ENCODE assay signal across 13 mouse cellular contexts in the genomic region with DNA sequence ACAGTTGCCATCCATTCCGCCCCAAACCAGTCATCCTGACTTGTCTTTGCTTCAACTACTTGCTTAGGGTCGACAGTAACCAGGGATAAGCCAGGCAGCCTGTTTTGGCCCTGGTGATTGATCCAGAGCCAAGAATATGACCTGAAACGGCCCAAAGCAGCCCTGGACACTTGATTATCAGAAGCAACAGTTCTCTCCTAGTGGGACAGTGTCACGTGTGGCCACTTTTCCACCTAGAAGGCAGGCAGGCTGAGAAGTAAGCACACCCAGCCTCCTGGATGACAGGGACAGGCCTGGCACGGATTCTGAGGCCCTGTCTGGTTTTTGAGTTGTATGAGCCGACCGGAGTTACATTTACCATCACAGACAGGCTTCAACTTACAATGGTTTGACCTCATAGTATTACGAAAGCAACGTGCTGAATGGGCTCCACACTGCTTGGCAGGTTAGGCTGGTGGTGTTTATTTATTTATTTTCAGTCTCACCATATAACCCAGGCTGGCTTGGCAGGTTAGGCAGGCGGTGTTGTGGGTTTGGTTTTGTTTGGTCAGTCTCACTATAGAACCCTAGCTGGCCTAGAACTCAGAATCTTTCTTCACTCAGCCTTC. TPM values are rescaled to one million over a fixed set of nuclear protein-coding genes. Genes with fewer than 3 reads are reported as not detected.
DNase-seq lines count a peak whose midpoint lies in the region; ATAC-seq and TF ChIP-seq lines count a peak whose summit lies in the region.
"Had no signal": no experiment of that assay in that cellular context is flagged by ENCODE, and none has a peak within 500 bp of the region (broad histone marks: within the 10 kb centered on the region; RNA-seq: fewer than 3 reads in every experiment).

No protein-coding gene starts in this region.

- 43% methylated on average over 10 of the region's 10 CpGs for WGBS in heart, adult 2 months
- 66% methylated on average over 10 of the region's 10 CpGs for WGBS in heart, embryonic 12.5 days

- H3K27me3 ChIP-seq in heart, adult 2 months (ENCODE audit: control insufficient read depth, insufficient read depth, low read length) = no peaks in the 10 kb centered on the region
- no peaks in the 10 kb centered on the region for H3K27me3 ChIP-seq in heart, embryonic 12.5 days (replicated peaks)
- H3K27me3 ChIP-seq: limb, embryonic 13.5 days had no signal

- TF ChIP-seq CTCF in heart, adult 2 months (IDR thresholded peaks at IDR 0.05) = no peak

- peak overlapping the region; percentile 59 for H3K27ac ChIP-seq in heart, adult 2 months
- H3K27ac ChIP-seq in heart, embryonic 12.5 days (ENCODE audit: poor library complexity, severe bottlenecking) = no peak overlapping the region
- H3K27ac ChIP-seq: hindbrain, embryonic 14.5 days; limb, embryonic 13.5 days had no signal

- no peak overlapping the region for H3K4me2 ChIP-seq in heart, embryonic 12.5 days
- H3K4me2 ChIP-seq: hindbrain, embryonic 14.5 days; limb, embryonic 13.5 days had no signal

- intact Hi-C loops in heart, adult 2 months (cut with DNase I) = loop anchor here (5.0 kb wide), 2 partner anchors 36 to 89 kb away; a partner anchor contains a TSS
- intact Hi-C loops in heart, postnatal 14 days (cut with DNase I) = loop anchor here (2.0 kb wide), 1 partner anchor 42 kb away; no protein-coding TSS in a partner anchor

- TF ChIP-seq POLR2A in heart, adult 2 months (IDR thresholded peaks at IDR 0.05; ENCODE audit: insufficient read depth, low read depth, low read length) = no peak; the same call in 1 of the 2 replicates

- no peaks in the 10 kb centered on the region for H3K79me2 ChIP-seq in heart, adult 2 months (replicated peaks; ENCODE audit: control insufficient read depth, insufficient read depth, low read length)

- ATAC-seq in heart, embryonic 12.5 days (ENCODE audit: insufficient number of reproducible peaks, low FRiP score) = no peak

- peak; percentile 79; the same call in 1 of the 2 replicates for TF ChIP-seq EP300 in heart, adult 2 months (IDR thresholded peaks at IDR 0.05; ENCODE audit: insufficient read depth, low read depth, low read length)

- H3K4me1 ChIP-seq in heart, adult 2 months (ENCODE audit: control insufficient read depth, insufficient read depth, low read length) = peaks cover 11% of the 10 kb centered on the region
- H3K4me1 ChIP-seq in heart, embryonic 12.5 days (replicated peaks) = peaks cover 8% of the 10 kb centered on the region
- H3K4me1 ChIP-seq: limb, embryonic 13.5 days had no signal

- 0 out of 2 replicates have a peak, but pooled peaks cover 5% of the 10 kb centered on the region for H3K9me3 ChIP-seq in heart, embryonic 12.5 days (replicated peaks)
- H3K9me3 ChIP-seq: limb, embryonic 13.5 days had no signal

- no peaks in the 10 kb centered on the region for H3K36me3 ChIP-seq in heart, adult 2 months (ENCODE audit: control insufficient read depth, insufficient read depth, low read length)
- H3K36me3 ChIP-seq in heart, embryonic 12.5 days = peaks cover 6% of the 10 kb centered on the region; the same call in 1 of the 2 replicates

- no peak overlapping the region for H3K9ac ChIP-seq in heart, adult 2 months (ENCODE audit: low read depth, low read length)
- no peak overlapping the region for H3K9ac ChIP-seq in heart, embryonic 12.5 days
- H3K9ac ChIP-seq: hindbrain, embryonic 14.5 days; limb, embryonic 13.5 days had no signal

- peak; percentile 61 for DNase-seq in cerebellum, adult 11-12 months
- no peak for DNase-seq in cerebellum, adult 18-20 months
- peak; percentile 54 to 75 for DNase-seq in heart, adult 2 months
- DNase-seq in NIH3T3 (ENCODE audit: low read depth) = peak; percentile 50
- DNase-seq in heart, postnatal 14 days = peak; percentile 49 to 51
- no peak for DNase-seq in kidney, adult 9 months
- no peak for DNase-seq in left cerebral cortex, adult 18-20 months (ENCODE audit: low spot score in 2 of 2)
- DNase-seq: embryo, embryonic 11 days; kidney, adult 8-10 months; lung, adult 2 months had no signal

- H3K4me3 ChIP-seq in heart, adult 2 months = no peak overlapping the region
- H3K4me3 ChIP-seq in heart, embryonic 12.5 days = no peak overlapping the region
- H3K4me3 ChIP-seq: limb, embryonic 13.5 days had no signal

RNA-seq across cellular contexts. Expression of a gene that starts 35.6 kb away (rescaled TPM):
- 10 to 100 TPM; 65.6 to 76.2 TPM for total RNA-seq in heart, adult 2 months (2021)
- 27.0 and 38.5 TPM in 2 replicates for polyA plus RNA-seq in heart, adult 2 months (2012; rRNA removed)
- 8.2 and 8.9 TPM in 2 replicates for polyA plus RNA-seq in heart, embryonic 12.5 days (2016; fragmentation: Nextera tagmentation; extraction: Ambion mirVana)
- total RNA-seq in heart, postnatal 14 days (2021) = 10 to 100 TPM; 62.6 to 71.9 TPM
- 10 to 100 TPM; 78.0 to 79.7 TPM for total RNA-seq in left cerebral cortex, adult 18-20 months (2021)

Comparison
In these comparisons a context has a peak if more than half of its experiments do, and no peak if none do; other contexts are left out.
1. DNase-seq: peak in cerebellum, adult 11-12 months (single experiment), heart, adult 2 months (2 of 2), NIH3T3 (single experiment) and heart, postnatal 14 days (2 of 2); none in cerebellum, adult 18-20 months (0 of 2), kidney, adult 9 months (single experiment) and left cerebral cortex, adult 18-20 months (0 of 2).